Mouse (Mus musculus): Measurements from ENCODE around the gene Fbxl3.

The Fbxl3 gene

GRCm38 (mm10) chr14:103085840-103086533 is 13.4 kb downstream of the Fbxl3 start:
- DNase-seq (ENCODE audit: low read depth, low spot score) = no peak

- no peak for DNase-seq (ENCODE audit: low read depth, low spot score)
These were observed 20.0 kb downstream of the Fbxl3 start for GRCm38 (mm10) chr14:103079209-103079977.

GRCm38 (mm10) chr14:103078006-103078912 is 21.1 kb downstream of the Fbxl3 start:
- no peak for DNase-seq (ENCODE audit: low read depth, low spot score)

- DNase-seq (ENCODE audit: low read depth, low spot score) = no peak
These were observed 21.9 kb downstream of the Fbxl3 start for GRCm38 (mm10) chr14:103077272-103078005.

- DNase-seq (ENCODE audit: low read depth, low spot score) = no peak
These were observed 24.2 kb downstream of the Fbxl3 start for GRCm38 (mm10) chr14:103075166-103075565.

GRCm38 (mm10) chr14:103073825-103074224 is 25.5 kb downstream of the Fbxl3 start:
- DNase-seq (ENCODE audit: low read depth, low spot score) = no peak

- DNase-seq (ENCODE audit: low read depth, low spot score) = no peak
These were observed 26.6 kb downstream of the Fbxl3 start for GRCm38 (mm10) chr14:103072731-103073130.

GRCm38 (mm10) chr14:103071471-103071870 is 27.9 kb downstream of the Fbxl3 start:
- no peak for DNase-seq (ENCODE audit: low read depth, low spot score)

GRCm38 (mm10) chr14:103070790-103071189 is 28.6 kb downstream of the Fbxl3 start:
- no peak for DNase-seq (ENCODE audit: low read depth, low spot score)

GRCm38 (mm10) chr14:103069864-103070611 is 29.3 kb downstream of the Fbxl3 start, which contains the start of gene Cln5:
Gene Cln5 (plus strand): TSS chr14:103070216.
- peak; percentile 86 for DNase-seq (ENCODE audit: low read depth, low spot score)

GRCm38 (mm10) chr14:103069465-103069863 is 29.9 kb downstream of the Fbxl3 start:
- no peak for DNase-seq (ENCODE audit: low read depth, low spot score)

- DNase-seq (ENCODE audit: low read depth, low spot score) = no peak
These were observed 33.8 kb downstream of the Fbxl3 start for GRCm38 (mm10) chr14:103065294-103066167.

- DNase-seq (ENCODE audit: low read depth, low spot score) = no peak
These were observed 39.9 kb downstream of the Fbxl3 start for GRCm38 (mm10) chr14:103059495-103059894.

- DNase-seq (ENCODE audit: low read depth, low spot score) = no peak
These were observed 40.4 kb downstream of the Fbxl3 start for GRCm38 (mm10) chr14:103058998-103059397.

- DNase-seq (ENCODE audit: low read depth, low spot score) = no peak
These were observed 42.8 kb downstream of the Fbxl3 start for GRCm38 (mm10) chr14:103056601-103057000.

GRCm38 (mm10) chr14:103054731-103055130 is 44.6 kb downstream of the Fbxl3 start:
- DNase-seq (ENCODE audit: low read depth, low spot score) = no peak

- peak; percentile 28 for DNase-seq (ENCODE audit: low read depth, low spot score)
These were observed 48.1 kb downstream of the Fbxl3 start for GRCm38 (mm10) chr14:103051159-103051769.

GRCm38 (mm10) chr14:103048292-103049086 is 50.9 kb downstream of the Fbxl3 start:
- no peak for DNase-seq (ENCODE audit: low read depth, low spot score)

Data from telencephalon, adult 2 months (tissue).